Mouse (Mus musculus) heart, embryonic 13.5 days (tissue): ENCODE data around the gene Tmem26. TPM values are rescaled to one million over a fixed set of nuclear protein-coding genes. Genes with fewer than 3 reads are reported as not detected.
"Not testable (repeated sequence)": the region's sequence is repeated elsewhere in the genome, so short reads cannot be mapped to it uniquely, and the experiment has no call there.

Experiments used
- ATAC-seq: fragments of 200-750 bp; cut with Nextera tagmentation; 2 replicates; pipeline ENCODE4 v1.8.0; 2017; ENCODE audit warnings: moderate TSS enrichment; ENCODE audit not compliant: insufficient number of reproducible peaks, low FRiP score, low TSS enrichment; ENCODE audit errors: extremely low read depth
- H3K27ac ChIP-seq: fragments of 300-500 bp; sonication (generic); replicated peaks from 2 replicates; pipeline ENCODE4 v1.5.1; 2015; ENCODE audit warnings: moderate library complexity, mild to moderate bottlenecking, inconsistent platforms
- H3K27me3 ChIP-seq: fragments of 300-500 bp; sonication (generic); replicated peaks from 2 replicates; pipeline ENCODE4 v1.6.1; 2015; ENCODE audit warnings: mild to moderate bottlenecking, inconsistent platforms
- H3K36me3 ChIP-seq: fragments of 300-500 bp; sonication (generic); 2 replicates; pipeline ENCODE4 v1.6.1; 2015; ENCODE audit warnings: mild to moderate bottlenecking, inconsistent platforms
- H3K4me1 ChIP-seq: fragments of 300-500 bp; sonication (generic); 2 replicates; pipeline ENCODE4 v1.6.1; 2015; ENCODE audit warnings: inconsistent platforms
- H3K4me2 ChIP-seq: fragments of 300-500 bp; sonication (generic); 2 replicates; pipeline ENCODE4 v1.6.1; 2015; ENCODE audit warnings: inconsistent platforms, mild to moderate bottlenecking, moderate library complexity
- H3K4me3 ChIP-seq: fragments of 300-500 bp; sonication (generic); 2 replicates; pipeline ENCODE4 v1.5.1; 2015; ENCODE audit warnings: moderate library complexity, mild to moderate bottlenecking, inconsistent platforms
- H3K9ac ChIP-seq: fragments of 300-500 bp; sonication (generic); 2 replicates; pipeline ENCODE4 v1.6.1; 2015; ENCODE audit warnings: inconsistent platforms, mild to moderate bottlenecking, moderate library complexity
- H3K9me3 ChIP-seq: fragments of 300-500 bp; sonication (generic); 2 replicates; pipeline ENCODE4 v1.6.1; 2016; ENCODE audit warnings: inconsistent platforms
- WGBS: fragments of 180-500 bp; shearing (Covaris S2); methylation state at CpG from one replicate; pipeline ENCODE4 v1.1.7; 2015; ENCODE audit warnings: mixed read lengths; 5-methylcytosine and 5-hydroxymethylcytosine counted together
- polyA plus RNA-seq: library from polyadenylated mRNA; unstranded; fragments of >200 nt; fragmentation: Nextera tagmentation; extraction: Ambion mirVana; gene quantifications from 2 replicates; pipeline ENCODE4 v1.2.1, GENCODE M21; 2015

Tmem26 gene
- polyA plus RNA-seq, 1 experiment from 2014 or later = 4.1 TPM

- no peak for ATAC-seq
- Histone ChIP-seq H3K4me1 (no peaks in the 10 kb centered on the region), H3K9me3 (no peaks in the 10 kb centered on the region), H3K27me3 (no peaks in the 10 kb centered on the region), H3K27ac (no peak overlapping the region), H3K4me3 (no peak overlapping the region), H3K9ac (no peak overlapping the region), H3K4me2 (no peak overlapping the region), H3K36me3 (no peaks in the 10 kb centered on the region)
- 70% methylated on average over 3 of the region's 3 CpGs for WGBS
Observed at GRCm38 (mm10) chr10:68714302-68714701, 9.1 kb upstream of the Tmem26 start.

GRCm38 (mm10) chr10:68715396-68715795 lies 8.1 kb upstream of the Tmem26 start:
- H3K4me3 ChIP-seq = no peak overlapping the region
- H3K27ac ChIP-seq = no peak overlapping the region
- H3K9me3 ChIP-seq = no peaks in the 10 kb centered on the region
- H3K36me3 ChIP-seq = no peaks in the 10 kb centered on the region
- no peak overlapping the region for H3K4me2 ChIP-seq
- H3K27me3 ChIP-seq = no peaks in the 10 kb centered on the region
- H3K4me1 ChIP-seq = no peaks in the 10 kb centered on the region
- ATAC-seq = no peak
- no peak overlapping the region for H3K9ac ChIP-seq
- 85% methylated on average over 3 of the region's 3 CpGs for WGBS

GRCm38 (mm10) chr10:68718375-68718774 lies 5.1 kb upstream of the Tmem26 start:
- ATAC-seq = no peak
- Histone ChIP-seq H3K4me2 (no peak overlapping the region), H3K9me3 (no peaks in the 10 kb centered on the region), H3K36me3 (no peaks in the 10 kb centered on the region), H3K9ac (no peak overlapping the region), H3K27me3 (no peaks in the 10 kb centered on the region), H3K27ac (no peak overlapping the region), H3K4me1 (peaks cover 12% of the 10 kb centered on the region), H3K4me3 (no peak overlapping the region)
- 66% methylated on average over 3 of the region's 3 CpGs for WGBS

- H3K9me3 ChIP-seq = no peaks in the 10 kb centered on the region
- 0 out of 2 replicates have a peak overlapping the region, but pooled peaks have one; percentile 15 for H3K27ac ChIP-seq
- no peak overlapping the region for H3K9ac ChIP-seq
- no peak overlapping the region for H3K4me2 ChIP-seq
- no peak for ATAC-seq
- peaks cover 21% of the 10 kb centered on the region for H3K4me1 ChIP-seq
- H3K4me3 ChIP-seq = no peak overlapping the region
- no peaks in the 10 kb centered on the region for H3K36me3 ChIP-seq
- 17% methylated on average over 5 of the region's 5 CpGs for WGBS
- H3K27me3 ChIP-seq = peaks cover 15% of the 10 kb centered on the region; the same call in 1 of the 2 replicates
Observed at GRCm38 (mm10) chr10:68720887-68721400, 2.5 kb upstream of the Tmem26 start.

DNA sequence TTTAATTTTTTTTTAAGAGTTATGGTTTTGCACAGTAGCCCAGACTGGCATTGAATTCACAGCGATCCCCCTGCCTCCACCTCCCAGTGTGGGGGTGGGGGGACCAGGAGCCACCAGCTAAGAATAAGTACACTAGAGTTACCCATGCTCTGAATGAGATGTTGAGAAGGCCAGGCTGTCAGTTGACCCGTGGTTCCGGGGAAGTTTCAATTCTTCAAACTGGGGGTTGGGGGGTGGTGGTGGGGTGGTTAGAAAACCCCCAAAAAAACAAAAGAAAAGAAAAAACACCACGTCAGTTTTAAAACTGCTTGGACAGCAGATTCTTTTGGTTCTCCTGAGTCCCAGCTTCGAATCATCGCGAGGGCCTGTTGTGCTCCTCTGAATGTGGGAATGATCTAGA lies 431 bp upstream of the Tmem26 start:
- H3K9ac ChIP-seq = peak overlapping the region; percentile 83
- peak overlapping the region; percentile 63 for H3K4me3 ChIP-seq
- peak overlapping the region; percentile 95 for H3K4me2 ChIP-seq
- no peaks in the 10 kb centered on the region for H3K36me3 ChIP-seq
- H3K9me3 ChIP-seq = no peaks in the 10 kb centered on the region
- no peak overlapping the region for H3K27ac ChIP-seq
- WGBS = 35% methylated on average over 7 of the region's 7 CpGs
- no peak for ATAC-seq
- peaks cover 15% of the 10 kb centered on the region; the same call in 1 of the 2 replicates for H3K27me3 ChIP-seq
- peaks cover 21% of the 10 kb centered on the region for H3K4me1 ChIP-seq

DNA sequence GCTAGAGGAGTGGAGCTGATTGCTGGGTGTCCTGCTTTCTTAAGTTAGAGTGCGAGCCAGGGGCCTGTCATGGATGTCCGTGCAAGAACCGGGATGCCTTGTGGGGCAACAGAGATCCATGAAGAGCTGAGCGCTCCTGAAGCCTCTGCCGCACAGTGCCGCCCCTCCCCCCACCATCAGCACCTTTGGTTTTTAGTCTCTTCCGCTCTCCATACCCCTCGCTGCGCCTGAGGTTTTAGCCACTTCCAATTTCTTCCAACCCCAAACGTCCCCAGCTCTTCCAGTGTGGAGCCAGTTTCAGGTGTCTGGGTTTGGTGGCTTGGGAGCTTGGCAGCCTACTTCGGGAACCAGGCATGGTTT lies 895 bp downstream of the Tmem26 start:
- peak overlapping the region; percentile 83 for H3K9ac ChIP-seq
- peak overlapping the region; percentile 95 for H3K4me2 ChIP-seq
- under 1% methylated on average over 11 of the region's 11 CpGs for WGBS
- peak overlapping the region; percentile 63 for H3K4me3 ChIP-seq
- peaks cover 15% of the 10 kb centered on the region; the same call in 1 of the 2 replicates for H3K27me3 ChIP-seq
- peaks cover 21% of the 10 kb centered on the region for H3K4me1 ChIP-seq
- H3K27ac ChIP-seq = no peak overlapping the region
- ATAC-seq = no peak
- H3K36me3 ChIP-seq = no peaks in the 10 kb centered on the region
- H3K9me3 ChIP-seq = no peaks in the 10 kb centered on the region

- H3K4me1 ChIP-seq = peaks cover 15% of the 10 kb centered on the region
- no peak overlapping the region for H3K9ac ChIP-seq
- H3K27ac ChIP-seq = no peak overlapping the region
- no peaks in the 10 kb centered on the region for H3K36me3 ChIP-seq
- WGBS = 72% methylated on average over 5 of the region's 5 CpGs
- no peaks in the 10 kb centered on the region for H3K9me3 ChIP-seq
- no peak overlapping the region for H3K4me2 ChIP-seq
- H3K4me3 ChIP-seq = no peak overlapping the region
- peaks cover 15% of the 10 kb centered on the region; the same call in 1 of the 2 replicates for H3K27me3 ChIP-seq
- no peak for ATAC-seq
Observed at GRCm38 (mm10) chr10:68727464-68727863, 4.0 kb downstream of the Tmem26 start.

GRCm38 (mm10) chr10:68735621-68736020 lies 12.2 kb downstream of the Tmem26 start:
- no peaks in the 10 kb centered on the region for H3K4me1 ChIP-seq
- H3K36me3 ChIP-seq = no peaks in the 10 kb centered on the region
- H3K4me2 ChIP-seq = no peak overlapping the region
- no peak overlapping the region for H3K4me3 ChIP-seq
- no peaks in the 10 kb centered on the region for H3K9me3 ChIP-seq
- ATAC-seq = no peak
- H3K27ac ChIP-seq = no peak overlapping the region
- H3K27me3 ChIP-seq = no peaks in the 10 kb centered on the region
- no peak overlapping the region for H3K9ac ChIP-seq
- 74% methylated on average over 3 of the region's 3 CpGs for WGBS

DNA sequence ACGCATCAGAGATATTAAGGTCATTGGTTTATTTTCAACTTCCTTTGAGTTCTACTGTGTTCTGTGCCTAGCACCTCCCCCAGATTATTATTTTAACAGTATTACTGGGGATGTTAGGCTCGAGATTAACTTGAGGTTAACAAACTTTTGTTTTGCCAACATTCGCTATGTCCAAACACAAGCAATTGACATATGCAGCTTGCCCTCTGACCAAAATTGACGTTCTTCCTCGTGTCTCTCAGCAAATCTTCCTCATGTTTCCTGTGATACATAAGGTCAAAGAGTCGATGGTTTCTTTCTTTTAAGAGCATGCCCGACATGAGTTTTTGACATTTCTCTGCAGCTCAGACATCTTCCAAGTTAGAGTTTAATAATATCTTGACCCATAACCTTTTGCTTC lies 13.9 kb downstream of the Tmem26 start:
- Histone ChIP-seq H3K9ac (no peak overlapping the region), H3K27me3 (no peaks in the 10 kb centered on the region), H3K9me3 (no peaks in the 10 kb centered on the region), H3K36me3 (no peaks in the 10 kb centered on the region), H3K4me3 (no peak overlapping the region), H3K27ac (no peak overlapping the region), H3K4me2 (no peak overlapping the region), H3K4me1 (no peaks in the 10 kb centered on the region)
- WGBS = 71% methylated on average over 7 of the region's 7 CpGs
- no peak for ATAC-seq

DNA sequence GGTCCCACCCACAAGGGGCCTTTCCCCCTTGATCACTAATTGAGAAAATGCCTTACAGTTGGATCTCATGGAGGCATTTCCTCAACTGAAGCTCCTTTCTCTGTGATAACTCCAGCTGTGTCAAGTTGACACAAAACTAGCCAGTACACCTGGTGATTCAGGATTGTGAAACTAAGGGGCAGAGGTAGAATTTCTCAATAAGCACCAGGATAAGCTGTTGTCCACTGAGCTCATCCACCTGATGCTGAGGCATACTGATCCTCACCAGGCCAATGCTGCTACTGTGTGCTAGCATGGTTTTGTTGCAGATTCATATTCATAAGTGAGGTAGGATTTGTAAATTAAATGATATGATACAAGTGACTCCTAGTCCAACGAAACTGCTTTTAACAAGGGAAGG lies 15.5 kb downstream of the Tmem26 start:
- H3K27ac ChIP-seq, H3K27me3 ChIP-seq, H3K36me3 ChIP-seq, H3K9ac ChIP-seq, ATAC-seq, H3K9me3 ChIP-seq, H3K4me2 ChIP-seq, H3K4me3 ChIP-seq, H3K4me1 ChIP-seq: not testable (repeated sequence)
- 65% methylated on average over 1 of the region's 1 CpGs for WGBS

DNA sequence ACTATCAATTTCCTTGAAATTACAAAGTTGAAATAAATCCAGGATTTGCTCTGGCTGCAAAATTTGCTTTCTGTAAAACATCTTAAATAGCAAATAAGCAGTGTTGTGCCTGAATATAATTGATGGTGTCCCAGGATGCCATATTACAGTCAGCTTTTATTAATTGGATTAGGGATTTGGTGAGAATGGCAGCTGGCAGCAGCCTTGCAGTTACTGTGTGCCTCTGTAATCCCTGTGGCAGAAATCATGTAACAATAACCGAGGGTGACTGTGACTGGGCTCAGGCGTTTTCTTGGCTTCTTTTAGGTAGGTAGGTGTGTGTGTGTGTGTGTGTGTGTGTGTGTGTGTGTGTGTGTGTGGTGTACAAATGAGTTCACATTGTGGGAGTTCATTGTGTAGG lies 16.8 kb downstream of the Tmem26 start:
- ATAC-seq = no peak
- no peaks in the 10 kb centered on the region for H3K4me1 ChIP-seq
- no peak overlapping the region for H3K9ac ChIP-seq
- 32% methylated on average over 2 of the region's 2 CpGs for WGBS
- no peak overlapping the region for H3K4me2 ChIP-seq
- no peak overlapping the region for H3K27ac ChIP-seq
- no peaks in the 10 kb centered on the region for H3K36me3 ChIP-seq
- H3K4me3 ChIP-seq = no peak overlapping the region
- no peaks in the 10 kb centered on the region for H3K27me3 ChIP-seq
- no peaks in the 10 kb centered on the region for H3K9me3 ChIP-seq

DNA sequence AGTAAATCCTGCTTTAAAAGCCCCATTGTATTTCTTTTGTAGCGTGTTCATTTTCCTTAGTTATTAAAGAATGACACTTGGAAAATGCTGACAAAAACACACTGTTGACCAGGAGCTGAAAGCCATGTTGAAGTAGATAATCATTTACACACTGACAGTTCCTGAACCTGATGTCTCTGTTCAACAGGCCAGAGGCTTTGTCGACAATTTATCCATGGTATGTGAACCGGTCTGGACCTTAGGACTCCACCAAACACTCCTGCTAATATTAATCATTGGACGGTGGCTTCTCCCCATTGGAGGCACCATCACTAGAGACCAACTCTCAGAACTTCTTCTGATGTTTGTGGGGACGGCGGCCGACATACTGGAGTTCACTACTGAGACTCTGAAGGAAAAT lies 27.5 kb downstream of the Tmem26 start:
- Histone ChIP-seq H3K27ac (no peak overlapping the region), H3K27me3 (no peaks in the 10 kb centered on the region), H3K9ac (no peak overlapping the region), H3K4me3 (no peak overlapping the region), H3K9me3 (no peaks in the 10 kb centered on the region), H3K4me2 (no peak overlapping the region), H3K36me3 (no peaks in the 10 kb centered on the region), H3K4me1 (0 out of 2 replicates have a peak, but pooled peaks cover 3% of the 10 kb centered on the region)
- 79% methylated on average over 7 of the region's 7 CpGs for WGBS
- ATAC-seq = no peak
